Comparison of ENCODE assay signal across 9 mouse cellular contexts in genomic region chr6:24627586-24628030, GRCm38 (mm10). TPM values are rescaled to one million over a fixed set of nuclear protein-coding genes. Genes with fewer than 3 reads are reported as not detected.
DNase-seq lines count a peak whose midpoint lies in the region; ATAC-seq lines count a peak whose summit lies in the region.
"Had no signal": no experiment of that assay in that cellular context is flagged by ENCODE, and none has a peak within 500 bp of the region (broad histone marks: within the 10 kb centered on the region; RNA-seq: fewer than 3 reads in every experiment).

No protein-coding gene starts in this region.

- peak; percentile 80 for ATAC-seq in forebrain, embryonic 13.5 days
- peak; percentile 36; the same call in 1 of the 2 replicates for ATAC-seq in intestine, embryonic 14.5 days (replicated peaks; ENCODE audit: low FRiP score, low TSS enrichment, low read depth)
- peak; percentile 44; the same call in 1 of the 2 replicates for ATAC-seq in limb, embryonic 13.5 days (ENCODE audit: low FRiP score, low read depth)
- ATAC-seq in midbrain, embryonic 16.5 days, result peak; percentile 72

- H3K27ac ChIP-seq in forebrain, embryonic 13.5 days, result no peak overlapping the region
- no peak overlapping the region for H3K27ac ChIP-seq in intestine, embryonic 14.5 days (ENCODE audit: low read depth)
- no peak overlapping the region for H3K27ac ChIP-seq in limb, embryonic 13.5 days
- H3K27ac ChIP-seq in midbrain, embryonic 16.5 days (ENCODE audit: low read length), result no peak overlapping the region

- H3K4me3 ChIP-seq in forebrain, embryonic 13.5 days, result no peak overlapping the region
- H3K4me3 ChIP-seq in intestine, embryonic 14.5 days (ENCODE audit: low read depth, low read length), result no peak overlapping the region
- H3K4me3 ChIP-seq in limb, embryonic 13.5 days, result no peak overlapping the region
- no peak overlapping the region for H3K4me3 ChIP-seq in midbrain, embryonic 16.5 days (ENCODE audit: low read depth, low read length)
- H3K4me3 ChIP-seq: erythroblast, embryonic 14.5 days had no signal

- no peaks in the 10 kb centered on the region for H3K4me1 ChIP-seq in forebrain, embryonic 13.5 days
- no peaks in the 10 kb centered on the region for H3K4me1 ChIP-seq in intestine, embryonic 14.5 days (replicated peaks; ENCODE audit: control insufficient read depth, insufficient read depth, low read length)
- no peaks in the 10 kb centered on the region for H3K4me1 ChIP-seq in limb, embryonic 13.5 days
- H3K4me1 ChIP-seq in midbrain, embryonic 16.5 days (ENCODE audit: control insufficient read depth, insufficient read depth, low read length), result no peaks in the 10 kb centered on the region

- no peak overlapping the region for H3K4me2 ChIP-seq in forebrain, embryonic 13.5 days
- no peak overlapping the region for H3K4me2 ChIP-seq in intestine, embryonic 14.5 days (ENCODE audit: low read length)
- no peak overlapping the region for H3K4me2 ChIP-seq in limb, embryonic 13.5 days (replicated peaks)
- no peak overlapping the region for H3K4me2 ChIP-seq in midbrain, embryonic 16.5 days (ENCODE audit: low read length)

- H3K36me3 ChIP-seq in forebrain, embryonic 13.5 days (ENCODE audit: poor library complexity, severe bottlenecking), result peaks cover 19% of the 10 kb centered on the region
- peaks cover 32% of the 10 kb centered on the region for H3K36me3 ChIP-seq in intestine, embryonic 14.5 days (ENCODE audit: control insufficient read depth, insufficient read depth, low read length)
- H3K36me3 ChIP-seq in limb, embryonic 13.5 days, result peaks cover 20% of the 10 kb centered on the region
- peaks cover 9% of the 10 kb centered on the region for H3K36me3 ChIP-seq in midbrain, embryonic 16.5 days (ENCODE audit: control insufficient read depth, insufficient read depth, low read length)

- no peak overlapping the region for H3K9ac ChIP-seq in forebrain, embryonic 13.5 days
- no peak overlapping the region for H3K9ac ChIP-seq in intestine, embryonic 14.5 days (ENCODE audit: low read length)
- no peak overlapping the region for H3K9ac ChIP-seq in limb, embryonic 13.5 days
- H3K9ac ChIP-seq in midbrain, embryonic 16.5 days (ENCODE audit: low read depth, low read length), result no peak overlapping the region

- no peaks in the 10 kb centered on the region for H3K9me3 ChIP-seq in forebrain, embryonic 13.5 days (replicated peaks)
- no peaks in the 10 kb centered on the region for H3K9me3 ChIP-seq in intestine, embryonic 14.5 days (ENCODE audit: control insufficient read depth, low read length)
- H3K9me3 ChIP-seq in limb, embryonic 13.5 days, result no peaks in the 10 kb centered on the region
- H3K9me3 ChIP-seq in midbrain, embryonic 16.5 days (replicated peaks; ENCODE audit: control insufficient read depth, low read length, poor library complexity, severe bottlenecking), result no peaks in the 10 kb centered on the region

- DNase-seq in right cerebral cortex, adult 18-20 months, result peak; percentile 54
- no peak for DNase-seq in right cerebral cortex, postnatal 25 days
- peak; percentile 67 for DNase-seq in c-Kit-positive CD71-positive TER-119-negative erythroid progenitor cells, embryonic 14.5 days (ENCODE audit: low read depth)
- peak; percentile 65 for DNase-seq in intestine, embryonic 14.5 days (ENCODE audit: low spot score)
- DNase-seq in testis, postnatal 10 days (ENCODE audit: low spot score), result peak; percentile 65

- H3K27me3 ChIP-seq in forebrain, embryonic 13.5 days, result no peaks in the 10 kb centered on the region
- no peaks in the 10 kb centered on the region for H3K27me3 ChIP-seq in intestine, embryonic 14.5 days (replicated peaks; ENCODE audit: control insufficient read depth, insufficient read depth, low read length)
- H3K27me3 ChIP-seq in limb, embryonic 13.5 days, result no peaks in the 10 kb centered on the region
- H3K27me3 ChIP-seq in midbrain, embryonic 16.5 days (ENCODE audit: control insufficient read depth, insufficient read depth, low read depth, low read length), result no peaks in the 10 kb centered on the region

- WGBS in forebrain, embryonic 13.5 days, result 68% methylated on average over 5 of the region's 5 CpGs
- WGBS in intestine, embryonic 14.5 days, result 69% methylated on average over 5 of the region's 5 CpGs
- 71% methylated on average over 5 of the region's 5 CpGs for WGBS in limb, embryonic 13.5 days
- 66% methylated on average over 5 of the region's 5 CpGs for WGBS in midbrain, embryonic 16.5 days

RNA-seq across cellular contexts. Expression of gene Lmod2, which starts 30.0 kb away (rescaled TPM):
- polyA plus RNA-seq in forebrain, embryonic 13.5 days (2015; fragmentation: Nextera tagmentation; extraction: Ambion mirVana), result not detected in 2 replicates
- polyA plus RNA-seq in intestine, embryonic 14.5 days (2014; fragmentation: Nextera tagmentation; extraction: Ambion mirVana), result not detected in 2 replicates
- polyA plus RNA-seq in limb, embryonic 13.5 days (2015; fragmentation: Nextera tagmentation; extraction: Ambion mirVana), result 0.74 and 1.0 TPM in 2 replicates
- not detected in 2 replicates for polyA plus RNA-seq in midbrain, embryonic 16.5 days (2015; fragmentation: Nextera tagmentation; extraction: Ambion mirVana)
- polyA plus RNA-seq: erythroblast, embryonic 14.5 days had no signal

RNA-seq across cellular contexts. Expression of gene Wasl, which starts 37.2 kb away (rescaled TPM):
- 70.8 and 76.9 TPM in 2 replicates for polyA plus RNA-seq in forebrain, embryonic 13.5 days (2015; fragmentation: Nextera tagmentation; extraction: Ambion mirVana)
- polyA plus RNA-seq in intestine, embryonic 14.5 days (2014; fragmentation: Nextera tagmentation; extraction: Ambion mirVana), result 59.0 and 59.2 TPM in 2 replicates
- polyA plus RNA-seq in limb, embryonic 13.5 days (2015; fragmentation: Nextera tagmentation; extraction: Ambion mirVana), result 71.1 and 78.2 TPM in 2 replicates
- 61.3 and 63.2 TPM in 2 replicates for polyA plus RNA-seq in midbrain, embryonic 16.5 days (2015; fragmentation: Nextera tagmentation; extraction: Ambion mirVana)
